Mouse (Mus musculus) kidney, postnatal 25 days (tissue): ENCODE measurements around the gene Adora2a.
"Not testable (repeated sequence)": the region's sequence is repeated elsewhere in the genome, so short reads cannot be mapped to it uniquely, and the experiment has no call there.

Experiments
- DNase-seq, 2 experiments: peaks; one replicate each; pipeline ENCODE4 v3.0.0; 2021; ENCODE audit warnings: mixed read lengths in 2 of 2

The Adora2a gene

GRCm38 (mm10) chr10:75352541-75352940 lies 35.9 kb downstream of the Adora2a start:
- DNase-seq, result no peak

GRCm38 (mm10) chr10:75353838-75354241 lies 37.2 kb downstream of the Adora2a start:
- DNase-seq, result not testable (repeated sequence)

GRCm38 (mm10) chr10:75355341-75355740 lies 38.7 kb downstream of the Adora2a start:
- DNase-seq, result no peak

GRCm38 (mm10) chr10:75364214-75364690 lies 47.6 kb downstream of the Adora2a start:
- DNase-seq, result peak; percentile 75 to 79

- DNase-seq, result no peak
Measured at GRCm38 (mm10) chr10:75364796-75365195, 48.1 kb downstream of the Adora2a start.

GRCm38 (mm10) chr10:75365231-75365633 lies 48.6 kb downstream of the Adora2a start:
- no peak for DNase-seq

- DNase-seq, result not testable (repeated sequence)
Measured at GRCm38 (mm10) chr10:75373655-75374351, 57.1 kb downstream of the Adora2a start.

- no peak for DNase-seq
Measured at GRCm38 (mm10) chr10:75378688-75379087, 62.0 kb downstream of the Adora2a start.
